ENCODE assay signal across 22 mouse cellular contexts in the genomic region with DNA sequence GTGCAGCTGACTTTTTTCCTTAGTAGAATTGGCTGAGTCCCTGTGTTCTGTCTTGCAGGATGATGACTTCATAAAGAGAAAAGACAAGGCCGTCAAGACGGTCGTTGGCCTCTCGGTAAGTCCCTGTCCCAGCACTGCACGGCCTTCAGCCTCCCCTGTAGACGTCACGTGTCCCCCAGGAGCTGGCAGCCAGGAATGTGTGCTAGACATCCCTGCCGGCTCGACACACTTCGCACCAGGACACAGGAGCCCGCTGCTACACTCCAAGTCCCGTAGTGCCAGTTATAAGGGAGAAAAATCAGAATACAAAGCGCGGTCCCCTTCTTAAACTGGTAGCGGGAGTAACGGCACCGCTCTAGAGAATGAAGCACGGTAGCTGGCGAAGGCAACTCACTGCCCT. TPM values are rescaled to one million over a fixed set of nuclear protein-coding genes. Genes with fewer than 3 reads are reported as not detected.
DNase-seq lines count a peak whose midpoint lies in the region.
"Had no signal": no experiment of that assay in that cellular context is flagged by ENCODE, and none has a peak within 500 bp of the region (broad histone marks: within the 10 kb centered on the region; RNA-seq: fewer than 3 reads in every experiment).

No protein-coding gene starts in this region.

- peak; percentile 78 for DNase-seq in adrenal gland, adult (ENCODE audit: inconsistent age in 2 of 2, low spot score in 1 of 2)
- DNase-seq in adrenal gland, postnatal 4 days (ENCODE audit: low spot score in 2 of 2): no peak
- peak; percentile 19 for DNase-seq in 3134 (ENCODE audit: extremely low read depth, insufficient read length, low spot score)
- peak; percentile 73 for DNase-seq in adrenal gland, postnatal 14 days
- DNase-seq in limb, embryonic 10.5 days (ENCODE audit: low spot score): no peak
- DNase-seq in ovary, postnatal 36 days (ENCODE audit: low spot score): no peak
- no peak for DNase-seq in heart, postnatal 10 days
- DNase-seq in layer of hippocampus, adult 11-12 months (ENCODE audit: low spot score): no peak
- DNase-seq: B cell, adult 2 months; cerebellum, adult 18-20 months; cerebellum, adult 9-10 months; forebrain, postnatal 0 days; gastrocnemius, adult 2 months; gastrocnemius, postnatal 14 days; heart, adult 11 months; heart, postnatal 4 days; kidney, adult 18-20 months had no signal

- H3K9me3 ChIP-seq in limb, embryonic 10.5 days (replicated peaks): no peaks in the 10 kb centered on the region
- H3K9me3 ChIP-seq: embryonic facial prominence, embryonic 12.5 days; embryonic facial prominence, embryonic 15.5 days had no signal

- peaks cover 67% of the 10 kb centered on the region for H3K36me3 ChIP-seq in limb, embryonic 10.5 days

- H3K4me1 ChIP-seq in limb, embryonic 10.5 days: peaks cover 21% of the 10 kb centered on the region

- intact Hi-C loops in heart, postnatal 10 days (cut with DNase I): no loop called here

- H3K27ac ChIP-seq in limb, embryonic 10.5 days: peak overlapping the region; percentile 42; the same call in 1 of the 2 replicates
- H3K27ac ChIP-seq: embryonic facial prominence, embryonic 12.5 days; embryonic facial prominence, embryonic 15.5 days; gastrocnemius, adult 2 months; hindbrain, embryonic 14.5 days; hindbrain, postnatal 0 days had no signal

- H3K4me3 ChIP-seq in limb, embryonic 10.5 days: no peak overlapping the region
- H3K4me3 ChIP-seq: embryonic facial prominence, embryonic 12.5 days; embryonic facial prominence, embryonic 15.5 days; gastrocnemius, adult 2 months had no signal

- no peaks in the 10 kb centered on the region for H3K27me3 ChIP-seq in limb, embryonic 10.5 days (ENCODE audit: low read depth, poor library complexity, severe bottlenecking)
- H3K27me3 ChIP-seq: CH12.LX; embryonic facial prominence, embryonic 12.5 days; embryonic facial prominence, embryonic 15.5 days had no signal

- 94% methylated on average over 19 of the region's 19 CpGs for WGBS in limb, embryonic 10.5 days

RNA-seq across cellular contexts. Expression of a gene that starts 17.3 kb away (rescaled TPM):
- total RNA-seq in adrenal gland, postnatal 4 days (2021): 10 to 100 TPM; 22.9 to 24.5 TPM
- total RNA-seq in adrenal gland, postnatal 14 days (2021): 21.5 and 24.6 TPM in 2 replicates
- 11.4 and 12.1 TPM in 2 replicates for polyA plus RNA-seq in limb, embryonic 10.5 days (2016; fragmentation: Nextera tagmentation; extraction: Ambion mirVana)
- total RNA-seq in heart, postnatal 10 days (2021): 10 to 100 TPM; 16.0 to 16.2 TPM

Comparison
In these comparisons a context has a peak if more than half of its experiments do, and no peak if none do; other contexts are left out.
1. DNase-seq: peak in adrenal gland, adult (2 of 2), 3134 (single experiment) and adrenal gland, postnatal 14 days (single experiment); none in adrenal gland, postnatal 4 days (0 of 2), limb, embryonic 10.5 days (single experiment), ovary, postnatal 36 days (single experiment), heart, postnatal 10 days (0 of 2) and layer of hippocampus, adult 11-12 months (single experiment).